Mouse (Mus musculus): ENCODE measurements around the gene Tbc1d1. TPM values are rescaled to one million over a fixed set of nuclear protein-coding genes. Genes with fewer than 3 reads are reported as not detected.
A peak's percentile ranks its signal among the peaks of the same experiment; 100 is the strongest.
"Not testable (repeated sequence)": the region's sequence is repeated elsewhere in the genome, so short reads cannot be mapped to it uniquely, and the experiment has no call there.

Gene Tbc1d1
- polyA plus RNA-seq, 1 experiment from 2014 or later, result 15.4 TPM

DNA sequence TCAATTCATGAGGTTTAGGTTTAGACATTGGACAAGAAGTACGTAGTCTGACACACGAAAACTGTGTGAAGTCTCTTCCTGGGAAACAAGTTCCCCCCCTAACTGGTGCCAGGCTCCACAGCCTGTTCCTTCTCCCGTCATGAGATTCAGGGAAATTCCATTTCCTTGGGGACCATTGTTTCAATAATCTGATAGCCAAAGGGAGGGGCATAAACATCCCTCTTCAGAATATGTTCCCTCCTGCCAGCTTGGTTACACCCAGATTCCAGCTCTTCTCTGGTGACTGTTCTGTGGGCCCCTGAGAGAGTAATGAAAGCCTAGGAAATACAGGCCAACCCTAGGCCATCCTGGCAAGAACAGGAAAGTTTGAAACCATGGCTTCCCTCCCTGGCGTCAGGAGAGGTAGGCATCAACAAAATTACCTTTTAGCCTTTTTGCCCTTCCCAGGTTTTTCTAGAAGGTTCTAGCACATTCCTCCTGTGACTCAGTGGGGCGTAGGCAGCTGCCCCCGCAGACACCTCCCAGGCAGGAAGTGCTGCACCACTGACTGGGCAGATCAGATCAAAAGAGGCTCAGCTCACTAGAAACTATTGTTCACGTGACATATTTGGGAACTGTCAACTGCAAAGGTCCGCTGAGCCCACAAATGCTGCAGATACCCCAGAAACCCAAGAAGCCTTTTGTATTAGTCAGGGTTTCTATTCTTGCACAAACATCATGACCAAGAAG is 204.2 kb downstream of the Tbc1d1 start:
- Histone ChIP-seq H3K36me3 (replicated peaks; ENCODE audit: control insufficient read depth, insufficient read depth) (no peaks in the 10 kb centered on the region), H3K4me2 (replicated peaks) (no peak overlapping the region), H3K27me3 (ENCODE audit: control insufficient read depth, insufficient read depth, low read length) (no peaks in the 10 kb centered on the region), H3K4me1 (replicated peaks; ENCODE audit: control insufficient read depth, insufficient read depth, low read length) (peaks cover 14% of the 10 kb centered on the region; the same call in 1 of the 2 replicates), H3K27ac (no peak overlapping the region), H3K9me3 (ENCODE audit: control insufficient read depth, low read length) (0 out of 2 replicates have a peak, but pooled peaks cover 3% of the 10 kb centered on the region), H3K4me3 (replicated peaks; ENCODE audit: low read length) (no peak overlapping the region), H3K9ac (no peak overlapping the region)
- WGBS, result 78% methylated on average over 8 of the region's 8 CpGs
- no peak for ATAC-seq (ENCODE audit: low FRiP score)
- DNase-seq (ENCODE audit: low spot score), result no peak

DNA sequence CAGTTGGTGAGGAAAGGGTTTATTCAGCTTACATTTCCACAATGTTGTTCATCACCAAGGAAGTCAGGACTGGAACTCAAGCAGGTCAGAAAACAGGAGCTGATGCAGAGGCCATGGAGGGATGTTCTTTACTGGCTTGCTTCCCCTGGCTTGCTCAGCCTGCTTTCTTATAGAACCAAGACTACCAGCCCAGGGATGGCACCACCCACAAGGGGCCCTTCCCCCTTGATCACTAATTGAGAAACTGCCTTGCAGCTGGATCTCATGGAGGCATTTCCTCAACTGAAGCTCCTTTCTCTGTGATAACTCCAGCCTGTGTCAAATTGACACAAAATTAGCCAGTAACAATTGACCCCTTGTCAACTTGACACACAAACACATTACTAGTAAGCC is 204.8 kb downstream of the Tbc1d1 start:
- not testable (repeated sequence) for H3K4me3 ChIP-seq (replicated peaks; ENCODE audit: low read length); DNase-seq (ENCODE audit: low spot score); H3K9me3 ChIP-seq (ENCODE audit: control insufficient read depth, low read length); H3K4me2 ChIP-seq (replicated peaks); H3K9ac ChIP-seq; H3K27me3 ChIP-seq (ENCODE audit: control insufficient read depth, insufficient read depth, low read length); ATAC-seq (ENCODE audit: low FRiP score); H3K36me3 ChIP-seq (replicated peaks; ENCODE audit: control insufficient read depth, insufficient read depth); H3K27ac ChIP-seq
- peaks cover 14% of the 10 kb centered on the region; the same call in 1 of the 2 replicates for H3K4me1 ChIP-seq (replicated peaks; ENCODE audit: control insufficient read depth, insufficient read depth, low read length)

DNA sequence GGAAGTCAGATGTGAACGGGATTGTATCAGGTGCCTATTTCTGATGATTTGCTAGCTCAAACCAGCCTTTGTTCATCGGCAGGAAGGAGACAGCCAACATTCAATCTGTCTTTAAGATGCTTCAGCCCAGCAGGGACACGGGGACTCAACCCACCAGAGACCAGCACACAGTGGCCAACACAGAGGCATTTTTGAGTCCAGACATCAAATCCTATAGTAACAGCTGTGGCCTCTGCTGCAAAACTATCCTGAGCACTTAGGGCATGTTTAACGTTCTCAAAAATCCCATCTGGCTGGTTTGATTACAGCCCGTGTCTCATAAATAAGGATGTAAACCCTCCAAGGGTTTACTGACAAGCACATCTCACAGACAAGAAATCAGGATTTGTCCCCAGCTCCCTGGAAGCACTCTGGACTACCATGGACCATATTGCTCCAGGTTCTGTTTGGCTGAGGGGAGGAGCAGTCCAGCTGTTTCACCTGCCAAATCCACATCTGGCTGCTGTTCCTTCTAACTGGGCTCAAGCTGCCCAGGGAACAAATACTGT is 207.8 kb downstream of the Tbc1d1 start:
- Histone ChIP-seq H3K9me3 (ENCODE audit: control insufficient read depth, low read length) (0 out of 2 replicates have a peak, but pooled peaks cover 3% of the 10 kb centered on the region), H3K27ac (peak overlapping the region; percentile 39), H3K9ac (no peak overlapping the region), H3K4me2 (replicated peaks) (no peak overlapping the region), H3K27me3 (ENCODE audit: control insufficient read depth, insufficient read depth, low read length) (no peaks in the 10 kb centered on the region), H3K4me1 (replicated peaks; ENCODE audit: control insufficient read depth, insufficient read depth, low read length) (peaks cover 14% of the 10 kb centered on the region; the same call in 1 of the 2 replicates), H3K4me3 (replicated peaks; ENCODE audit: low read length) (no peak overlapping the region), H3K36me3 (replicated peaks; ENCODE audit: control insufficient read depth, insufficient read depth) (no peaks in the 10 kb centered on the region)
- 31% methylated on average over 5 of the region's 5 CpGs for WGBS
- no peak for DNase-seq (ENCODE audit: low spot score)
- ATAC-seq (ENCODE audit: low FRiP score), result peak; percentile 36

DNA sequence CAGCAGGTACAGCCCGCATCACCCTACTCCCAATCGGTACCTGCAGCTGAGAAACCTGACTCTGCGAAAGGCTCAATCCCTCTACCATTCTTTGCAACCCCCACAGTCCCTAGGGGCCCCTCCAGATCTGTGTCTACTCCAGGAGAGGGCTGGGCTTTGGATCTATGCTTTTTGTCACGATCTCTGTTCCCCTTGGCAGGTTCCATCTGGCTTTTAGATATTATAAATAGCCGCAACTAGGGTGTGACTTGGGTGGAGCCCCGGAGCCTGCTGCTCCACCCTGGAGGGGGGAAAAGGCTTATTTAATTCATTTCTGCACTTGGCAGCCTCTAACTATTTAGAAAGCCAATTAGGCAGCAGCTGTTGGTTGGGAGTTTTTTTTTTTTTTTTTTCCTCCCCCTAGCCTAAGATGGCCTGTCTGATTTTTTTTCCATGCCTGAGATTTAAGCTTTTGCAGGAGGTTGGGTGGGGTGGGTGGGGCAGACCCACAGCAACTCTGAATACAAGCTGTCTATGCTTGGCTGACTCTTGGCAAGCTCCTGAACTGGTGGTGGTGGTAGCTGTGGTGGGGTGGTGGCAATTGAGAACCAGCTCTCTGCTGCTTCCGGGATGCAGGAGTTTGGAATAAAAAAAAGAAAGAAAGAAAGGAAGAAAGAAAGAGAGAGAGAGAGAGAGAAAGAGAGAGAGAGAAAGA is 208.5 kb downstream of the Tbc1d1 start:
- Histone ChIP-seq H3K27me3 (ENCODE audit: control insufficient read depth, insufficient read depth, low read length) (no peaks in the 10 kb centered on the region), H3K4me3 (replicated peaks; ENCODE audit: low read length) (no peak overlapping the region), H3K36me3 (replicated peaks; ENCODE audit: control insufficient read depth, insufficient read depth) (no peaks in the 10 kb centered on the region), H3K27ac (peak overlapping the region; percentile 39), H3K9me3 (ENCODE audit: control insufficient read depth, low read length) (0 out of 2 replicates have a peak, but pooled peaks cover 3% of the 10 kb centered on the region), H3K9ac (no peak overlapping the region), H3K4me2 (replicated peaks) (no peak overlapping the region), H3K4me1 (replicated peaks; ENCODE audit: control insufficient read depth, insufficient read depth, low read length) (peaks cover 14% of the 10 kb centered on the region; the same call in 1 of the 2 replicates)
- 38% methylated on average over 7 of the region's 7 CpGs for WGBS
- ATAC-seq (ENCODE audit: low FRiP score) (peak; percentile 55), DNase-seq (ENCODE audit: low spot score) (peak; percentile 57)

DNA sequence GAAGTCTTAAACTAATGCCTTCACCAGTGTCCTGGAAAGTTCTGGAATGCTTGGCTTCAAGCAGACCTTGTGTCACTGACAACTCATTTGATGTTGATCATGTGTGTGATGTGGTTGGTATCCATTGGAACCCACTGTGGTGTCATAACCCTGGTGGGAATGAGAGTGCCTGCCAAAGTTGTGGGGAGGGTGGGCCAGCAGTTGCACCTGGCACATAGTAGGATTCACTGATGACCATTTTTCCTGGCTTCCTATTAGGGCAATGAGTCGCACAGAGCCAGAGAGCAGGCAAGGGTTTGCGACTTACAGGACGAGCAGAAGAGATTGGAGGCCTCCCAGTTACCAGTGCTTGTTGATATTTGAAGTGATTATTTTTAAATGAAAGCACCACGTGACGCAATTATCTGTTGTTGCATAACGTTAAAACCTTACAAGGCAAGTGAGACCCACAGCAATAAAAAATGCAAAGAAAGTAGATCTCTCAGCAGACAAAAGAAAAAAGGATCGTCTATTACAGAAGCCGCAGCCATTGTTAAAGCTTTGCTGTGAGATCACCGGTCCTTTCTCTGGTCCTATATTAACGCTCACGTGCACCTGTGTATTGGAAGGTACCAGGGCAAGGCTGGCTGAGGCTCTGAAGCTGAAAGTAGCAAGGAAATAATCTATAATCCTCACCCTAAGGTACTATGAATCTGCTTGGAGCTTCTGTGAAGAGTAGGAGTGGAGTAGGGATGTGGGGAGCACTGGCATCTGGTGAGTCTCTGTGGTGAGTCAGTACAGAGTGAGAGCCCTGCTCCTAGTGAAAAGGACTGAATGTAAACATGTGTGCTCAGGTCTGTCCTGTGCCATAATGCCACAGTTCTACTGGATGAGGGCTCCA is 209.3 kb downstream of the Tbc1d1 start:
- H3K4me1 ChIP-seq (replicated peaks; ENCODE audit: control insufficient read depth, insufficient read depth, low read length), result peaks cover 14% of the 10 kb centered on the region; the same call in 1 of the 2 replicates
- no peak for ATAC-seq (ENCODE audit: low FRiP score)
- H3K27ac ChIP-seq, result no peak overlapping the region
- DNase-seq (ENCODE audit: low spot score), result no peak
- H3K4me3 ChIP-seq (replicated peaks; ENCODE audit: low read length), result no peak overlapping the region
- 0 out of 2 replicates have a peak, but pooled peaks cover 3% of the 10 kb centered on the region for H3K9me3 ChIP-seq (ENCODE audit: control insufficient read depth, low read length)
- 75% methylated on average over 11 of the region's 11 CpGs for WGBS
- no peaks in the 10 kb centered on the region for H3K36me3 ChIP-seq (replicated peaks; ENCODE audit: control insufficient read depth, insufficient read depth)
- no peak overlapping the region for H3K9ac ChIP-seq
- no peaks in the 10 kb centered on the region for H3K27me3 ChIP-seq (ENCODE audit: control insufficient read depth, insufficient read depth, low read length)
- H3K4me2 ChIP-seq (replicated peaks), result no peak overlapping the region

DNA sequence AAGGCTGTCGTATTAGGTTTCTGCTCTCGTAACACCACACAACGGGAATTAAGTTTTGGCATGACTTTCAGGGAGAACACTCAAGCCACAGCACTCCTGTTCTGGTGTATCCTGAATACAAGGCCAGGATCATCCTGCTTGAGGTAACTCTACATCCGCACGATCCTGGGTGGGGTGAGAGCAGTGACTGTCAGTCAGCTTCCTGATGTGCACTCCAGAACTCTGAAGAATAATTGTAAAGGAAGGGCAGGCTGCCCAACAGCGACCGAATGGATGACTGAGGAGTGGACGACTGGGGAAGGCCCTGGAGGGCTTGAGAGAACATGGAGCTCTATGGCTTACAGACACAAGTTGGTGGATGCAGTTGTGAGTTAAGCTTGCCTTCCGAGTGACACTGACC is 210.0 kb downstream of the Tbc1d1 start:
- Histone ChIP-seq H3K4me1 (replicated peaks; ENCODE audit: control insufficient read depth, insufficient read depth, low read length) (peaks cover 14% of the 10 kb centered on the region; the same call in 1 of the 2 replicates), H3K4me2 (replicated peaks) (no peak overlapping the region), H3K4me3 (replicated peaks; ENCODE audit: low read length) (no peak overlapping the region), H3K27me3 (ENCODE audit: control insufficient read depth, insufficient read depth, low read length) (no peaks in the 10 kb centered on the region), H3K36me3 (replicated peaks; ENCODE audit: control insufficient read depth, insufficient read depth) (no peaks in the 10 kb centered on the region), H3K27ac (no peak overlapping the region), H3K9me3 (ENCODE audit: control insufficient read depth, low read length) (0 out of 2 replicates have a peak, but pooled peaks cover 3% of the 10 kb centered on the region), H3K9ac (no peak overlapping the region)
- DNase-seq (ENCODE audit: low spot score), result no peak
- WGBS, result 92% methylated on average over 9 of the region's 9 CpGs
- no peak for ATAC-seq (ENCODE audit: low FRiP score)

DNA sequence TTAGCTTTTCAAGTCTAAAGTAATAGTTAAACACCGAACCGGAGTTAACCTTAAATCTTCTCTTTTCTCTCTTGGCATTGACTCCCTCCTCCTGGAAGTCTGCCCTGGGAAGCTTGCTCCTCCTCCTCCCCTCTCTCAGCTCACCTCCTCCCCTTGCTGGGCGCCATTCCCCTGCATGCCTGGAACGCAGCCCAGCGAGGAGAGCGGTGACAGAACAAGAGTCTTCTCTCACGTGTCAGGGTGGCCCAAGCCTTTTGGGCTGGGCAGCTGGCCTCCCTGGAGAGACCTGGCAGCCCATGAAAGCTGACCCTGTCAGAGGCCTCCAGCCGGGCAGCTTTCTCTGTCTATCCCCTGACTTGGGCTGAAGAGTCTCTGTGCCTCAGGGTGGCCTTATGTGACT is 211.3 kb downstream of the Tbc1d1 start:
- Histone ChIP-seq H3K27ac (no peak overlapping the region), H3K9me3 (ENCODE audit: control insufficient read depth, low read length) (no peaks in the 10 kb centered on the region), H3K4me1 (replicated peaks; ENCODE audit: control insufficient read depth, insufficient read depth, low read length) (peaks cover 15% of the 10 kb centered on the region; the same call in 1 of the 2 replicates), H3K4me3 (replicated peaks; ENCODE audit: low read length) (no peak overlapping the region), H3K9ac (no peak overlapping the region), H3K36me3 (replicated peaks; ENCODE audit: control insufficient read depth, insufficient read depth) (no peaks in the 10 kb centered on the region), H3K4me2 (replicated peaks) (no peak overlapping the region), H3K27me3 (ENCODE audit: control insufficient read depth, insufficient read depth, low read length) (no peaks in the 10 kb centered on the region)
- DNase-seq (ENCODE audit: low spot score), result peak; percentile 39
- WGBS, result 20% methylated on average over 8 of the region's 8 CpGs
- ATAC-seq (ENCODE audit: low FRiP score), result no peak

DNA sequence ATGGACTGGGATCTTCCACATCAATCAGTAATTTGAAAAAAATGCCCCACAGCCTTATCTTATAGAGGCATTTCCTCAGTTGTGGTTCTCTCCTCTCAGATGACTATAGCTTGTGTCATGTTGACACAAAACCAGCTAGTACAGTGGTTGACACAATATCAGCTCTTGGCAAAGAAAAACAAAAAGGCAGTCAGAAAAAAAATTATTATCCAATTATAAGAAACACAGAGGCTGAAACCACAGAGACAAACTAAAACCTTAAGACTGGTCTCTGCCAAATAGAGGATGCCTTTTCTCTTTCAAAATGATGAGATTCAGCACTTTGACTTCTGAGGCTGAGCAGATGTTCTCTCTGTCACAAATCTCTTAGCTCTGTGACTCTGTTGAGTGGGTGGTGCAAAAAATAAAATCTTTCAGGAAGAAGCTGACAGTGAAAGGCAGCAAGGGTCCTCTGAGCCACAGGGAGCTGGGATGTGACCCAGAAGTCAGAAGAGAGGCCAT is 215.3 kb downstream of the Tbc1d1 start:
- no peak overlapping the region; the same call in 1 of the 2 replicates for H3K27ac ChIP-seq

More for the DNA sequence above, 215.3 kb downstream of the Tbc1d1 start:
- no peaks in the 10 kb centered on the region for H3K27me3 ChIP-seq (ENCODE audit: control insufficient read depth, insufficient read depth, low read length)
- no peak overlapping the region for H3K4me2 ChIP-seq (replicated peaks)
- no peak overlapping the region for H3K9ac ChIP-seq
- no peak overlapping the region for H3K4me3 ChIP-seq (replicated peaks; ENCODE audit: low read length)
- ATAC-seq (ENCODE audit: low FRiP score), result no peak
- DNase-seq (ENCODE audit: low spot score), result no peak
- no peaks in the 10 kb centered on the region for H3K36me3 ChIP-seq (replicated peaks; ENCODE audit: control insufficient read depth, insufficient read depth)
- peaks cover 11% of the 10 kb centered on the region; the same call in 1 of the 2 replicates for H3K4me1 ChIP-seq (replicated peaks; ENCODE audit: control insufficient read depth, insufficient read depth, low read length)
- H3K9me3 ChIP-seq (ENCODE audit: control insufficient read depth, low read length), result no peaks in the 10 kb centered on the region
